Mouse (Mus musculus) G1E (cell line): ENCODE results near the gene Nap1l4. TPM values are rescaled to one million over a fixed set of nuclear protein-coding genes. Genes with fewer than 3 reads are reported as not detected.

ENCODE experiments used
- ATAC-seq: 2 replicates; pipeline ENCODE4 v1.8.0; 2016; ENCODE audit warnings: mild to moderate bottlenecking; ENCODE audit not compliant: insufficient number of reproducible peaks, poor library complexity, low FRiP score, severe bottlenecking; ENCODE audit errors: extremely low read depth
- DNase-seq: peaks from one replicate; pipeline ENCODE4 v3.0.0; 2012; ENCODE audit warnings: low spot score
- H3K27me3 ChIP-seq: 2 replicates; pipeline ENCODE4 v1.6.1; 2012; ENCODE audit warnings: mild to moderate bottlenecking, low read length, inconsistent platforms; ENCODE audit not compliant: insufficient read depth
- H3K36me3 ChIP-seq: replicated peaks from 2 replicates; pipeline ENCODE3; 2012; ENCODE audit warnings: mild to moderate bottlenecking, inconsistent platforms
- H3K4me1 ChIP-seq: 2 replicates; pipeline ENCODE4 v1.6.1; 2012; ENCODE audit warnings: low read depth, low read length, inconsistent platforms, mixed read lengths; ENCODE audit not compliant: insufficient read depth
- H3K4me3 ChIP-seq: 2 replicates; pipeline ENCODE4 v1.5.1; 2012; ENCODE audit warnings: low read depth, mild to moderate bottlenecking, inconsistent platforms, low read length, moderate library complexity, mixed read lengths
- H3K9me3 ChIP-seq: replicated peaks from 2 replicates; pipeline ENCODE4 v1.6.1; 2012; ENCODE audit warnings: inconsistent platforms
- CTCF ChIP-seq: IDR thresholded peaks from 2 replicates; pipeline ENCODE4 v1.5.1; 2012; ENCODE audit warnings: low read depth, low read length, inconsistent platforms, mixed read lengths
- GATA1 ChIP-seq: IDR thresholded peaks from 2 replicates; pipeline ENCODE4 v1.6.1; 2012; ENCODE audit warnings: borderline replicate concordance, low read length, inconsistent platforms, mixed read lengths
- GATA2 ChIP-seq: IDR thresholded peaks from 2 replicates; pipeline ENCODE4 v1.6.1; 2012; ENCODE audit warnings: low read depth, low read length, inconsistent platforms, borderline replicate concordance
- POLR2AphosphoS5 ChIP-seq: IDR thresholded peaks from 2 replicates; pipeline ENCODE4 v1.6.1; 2012; ENCODE audit warnings: low read depth, low read length, inconsistent platforms; ENCODE audit not compliant: insufficient replicate concordance
- TAL1 ChIP-seq: conservative IDR thresholded peaks from 2 replicates; pipeline ENCODE4 v1.6.1; 2012; ENCODE audit warnings: low read depth, low read length, inconsistent platforms, mixed read lengths
- polyA plus RNA-seq: library from polyadenylated mRNA; stranded (reverse); fragments of >175 nt; gene quantifications from 2 replicates; pipeline ENCODE4 v1.2.3, GENCODE M21; 2012
- total RNA-seq, 2 experiments: library from RNA; stranded (forward) in 1 of 2; stranded (reverse) in 1 of 2; fragments of 200-1000 nt in 1 of 2; fragments of >200 nt in 1 of 2; fragmentation: Nextera tagmentation in 1 of 2; gene quantifications; 2 replicates each; pipeline ENCODE4 v1.2.3; 2014 to 2017

The Nap1l4 gene
- total and polyA plus RNA-seq, 3 experiments, result 84.7 to 158 (median 96.6) TPM

GRCm38 (mm10) chr7:143533284-143533683 is 15.6 kb downstream of the Nap1l4 start:
- Histone ChIP-seq H3K27me3 (no peaks in the 10 kb centered on the region), H3K9me3 (no peaks in the 10 kb centered on the region), H3K4me3 (no peak overlapping the region), H3K36me3 (peaks cover 99% of the 10 kb centered on the region), H3K4me1 (peaks cover 68% of the 10 kb centered on the region)
- peak; percentile 84 for ATAC-seq
- TF ChIP-seq GATA1 (no peak), POLR2AphosphoS5 (no peak), TAL1 (peak; percentile 86)
- DNase-seq, result peak; percentile 51

GRCm38 (mm10) chr7:143532410-143532809 is 16.5 kb downstream of the Nap1l4 start:
- Histone ChIP-seq H3K36me3 (peaks cover 99% of the 10 kb centered on the region), H3K27me3 (no peaks in the 10 kb centered on the region), H3K4me3 (no peak overlapping the region), H3K9me3 (no peaks in the 10 kb centered on the region), H3K4me1 (peaks cover 59% of the 10 kb centered on the region)
- TF ChIP-seq GATA1 (no peak), CTCF (no peak), TAL1 (no peak), GATA2 (no peak), POLR2AphosphoS5 (no peak)
- ATAC-seq (no peak), DNase-seq (no peak)

- Histone ChIP-seq H3K27me3 (no peaks in the 10 kb centered on the region), H3K4me1 (no peaks in the 10 kb centered on the region; the same call in 1 of the 2 replicates), H3K36me3 (peaks cover 99% of the 10 kb centered on the region), H3K9me3 (no peaks in the 10 kb centered on the region), H3K4me3 (no peak overlapping the region)
- TF ChIP-seq POLR2AphosphoS5 (no peak), CTCF (no peak), GATA1 (no peak), TAL1 (no peak)
- DNase-seq (no peak), ATAC-seq (no peak)
These were observed 29.6 kb downstream of the Nap1l4 start for GRCm38 (mm10) chr7:143519333-143519732.

- Histone ChIP-seq H3K4me3 (no peak overlapping the region), H3K27me3 (no peaks in the 10 kb centered on the region), H3K36me3 (peaks cover 83% of the 10 kb centered on the region), H3K9me3 (no peaks in the 10 kb centered on the region), H3K4me1 (no peaks in the 10 kb centered on the region; the same call in 1 of the 2 replicates)
- DNase-seq, result no peak
- TF ChIP-seq CTCF, result no peak
- no peak for TF ChIP-seq GATA2
- TF ChIP-seq GATA1, result no peak
- no peak for TF ChIP-seq POLR2AphosphoS5
- no peak for TF ChIP-seq TAL1
- no peak for ATAC-seq
These were observed 34.5 kb downstream of the Nap1l4 start for GRCm38 (mm10) chr7:143514416-143514768.

- peaks cover 78% of the 10 kb centered on the region for H3K36me3 ChIP-seq
- ATAC-seq, result no peak
These were observed 35.0 kb downstream of the Nap1l4 start for GRCm38 (mm10) chr7:143513763-143514415.

GRCm38 (mm10) chr7:143511335-143511712 is 37.6 kb downstream of the Nap1l4 start:
- no peak overlapping the region for H3K4me3 ChIP-seq
- peaks cover 4% of the 10 kb centered on the region; the same call in 1 of the 2 replicates for H3K27me3 ChIP-seq
- 0 out of 2 replicates have a peak, but pooled peaks cover 3% of the 10 kb centered on the region for H3K4me1 ChIP-seq
- no peaks in the 10 kb centered on the region for H3K9me3 ChIP-seq
- DNase-seq (no peak), ATAC-seq (no peak)
- H3K36me3 ChIP-seq, result peaks cover 53% of the 10 kb centered on the region
- TF ChIP-seq GATA1, result no peak

More at GRCm38 (mm10) chr7:143513763-143514415, 35.0 kb downstream of the Nap1l4 start:
- no peak overlapping the region for H3K4me3 ChIP-seq
- no peaks in the 10 kb centered on the region for H3K27me3 ChIP-seq
- no peaks in the 10 kb centered on the region for H3K9me3 ChIP-seq
- H3K4me1 ChIP-seq, result no peaks in the 10 kb centered on the region
- no peak for DNase-seq
- TF ChIP-seq GATA2, result no peak
- no peak for TF ChIP-seq CTCF
- no peak for TF ChIP-seq POLR2AphosphoS5
- no peak for TF ChIP-seq TAL1
- no peak for TF ChIP-seq GATA1
